Mouse (Mus musculus) C2C12 (cell line): ENCODE measurements around the gene Atp2a2.

ENCODE experiments used
- CTCF ChIP-seq: IDR thresholded peaks from one replicate; pipeline ENCODE4 v1.5.1; 2011; ENCODE audit not compliant: control insufficient read depth, insufficient read depth, insufficient read length
- MAX ChIP-seq: IDR thresholded peaks from one replicate; pipeline ENCODE4 v1.6.1; 2011; ENCODE audit warnings: mild to moderate bottlenecking, control low read depth
- MYOD1 ChIP-seq: IDR thresholded peaks from one replicate; pipeline ENCODE4 v1.6.1; 2011; ENCODE audit warnings: low read depth; ENCODE audit not compliant: control insufficient read depth, insufficient read length
- MYOG ChIP-seq: IDR thresholded peaks from one replicate; pipeline ENCODE4 v1.6.1; 2011; ENCODE audit not compliant: control insufficient read depth, insufficient read length; ENCODE audit errors: extremely low read depth
- USF1 ChIP-seq: IDR thresholded peaks from one replicate; pipeline ENCODE4 v1.6.1; 2011; ENCODE audit warnings: low read depth, mild to moderate bottlenecking, control low read depth, moderate library complexity

GRCm38 (mm10) chr5:122507396-122507795, 5.4 kb upstream of the Atp2a2 start:
- TF ChIP-seq MYOD1 (no peak), USF1 (no peak), CTCF (no peak), MYOG (no peak), MAX (no peak)
